Mouse (Mus musculus) layer of hippocampus, adult 8-10 months (tissue): ENCODE data around the gene Zfp146. TPM values are rescaled to one million over a fixed set of nuclear protein-coding genes. Genes with fewer than 3 reads are reported as not detected.
"Not testable (repeated sequence)": the region's sequence is repeated elsewhere in the genome, so short reads cannot be mapped to it uniquely, and the experiment has no call there.

Source experiments
- DNase-seq, 2 experiments: peaks; one replicate each; pipeline ENCODE4 v3.0.0; 2022; ENCODE audit warnings: low spot score in 2 of 2
- total RNA-seq, 4 experiments: library from RNA; stranded (reverse); gene quantifications; 2 replicates each; pipeline ENCODE4 v1.2.4; 2022

Gene Zfp146
- total RNA-seq, 4 experiments from 2014 or later = 49.0 to 54.7 (median 50.3) TPM

GRCm38 (mm10) chr7:30129900-30130299 lies 39.6 kb downstream of the Zfp146 start:
- no peak for DNase-seq

GRCm38 (mm10) chr7:30122188-30122530 lies 47.4 kb downstream of the Zfp146 start:
- DNase-seq = no peak

GRCm38 (mm10) chr7:30121308-30122187 lies 48.0 kb downstream of the Zfp146 start, which contains the start of gene Zfp382:
Gene Zfp382 (plus strand): TSS chr7:30121942.
- peak; percentile 75 to 84 for DNase-seq

GRCm38 (mm10) chr7:30117935-30118334 lies 51.6 kb downstream of the Zfp146 start:
- not testable (repeated sequence) for DNase-seq

- DNase-seq = no peak
These were observed 53.5 kb downstream of the Zfp146 start for GRCm38 (mm10) chr7:30116076-30116475.

Other genes with a start within 250 kb of the Zfp146 start
- 10 to 100 TPM; 17.2 to 19.9 (median 18.2) TPM for gene Zfp74, start 215.7 kb downstream of the Zfp146 start, total RNA-seq
- 1 to 10 TPM; 3.3 to 7.7 (median 4.0) TPM for gene Zfp568, start 185.8 kb downstream of the Zfp146 start, total RNA-seq
- gene Zfp14, start 118.4 kb downstream of the Zfp146 start, total RNA-seq = 10 to 100 TPM in 1 of 4 experiments, 1 to 10 TPM in 3; 8.5 to 10.3 (median 9.5) TPM
- gene Zfp82, start 96.8 kb downstream of the Zfp146 start, total RNA-seq = 1 to 10 TPM; 4.3 to 7.1 (median 5.1) TPM
- not detected for gene Gm26920, start 79.3 kb downstream of the Zfp146 start, total RNA-seq
- 10 to 100 TPM in 1 of 4 experiments, 1 to 10 TPM in 3; 5.2 to 10.9 (median 8.0) TPM for gene Zfp566, start 79.2 kb downstream of the Zfp146 start, total RNA-seq
- 10 to 100 TPM; 79.6 to 96.9 (median 89.4) TPM for gene Zfp260, start 75.0 kb downstream of the Zfp146 start, total RNA-seq
- 10 to 100 TPM; 28.6 to 34.1 (median 31.2) TPM for gene Zfp382, start 47.8 kb downstream of the Zfp146 start, total RNA-seq
- gene Cox7a1, start 14.4 kb upstream of the Zfp146 start, total RNA-seq = 1 to 10 TPM; 4.4 to 6.9 (median 5.1) TPM
- 100 to 1,000 TPM; 196 to 240 (median 227) TPM for gene Capns1, start 29.1 kb upstream of the Zfp146 start, total RNA-seq
- gene Polr2i, start 62.2 kb upstream of the Zfp146 start, total RNA-seq = 10 to 100 TPM; 49.2 to 52.5 (median 49.3) TPM
- gene Tbcb, start 62.5 kb upstream of the Zfp146 start, total RNA-seq = 100 to 1,000 TPM; 110 to 130 (median 118) TPM
- gene Ovol3, start 66.0 kb upstream of the Zfp146 start, total RNA-seq = not detected
- gene Thap8, start 110.3 kb upstream of the Zfp146 start, total RNA-seq = under 1 TPM in 2 of 4 experiments, not detected in 2; 0.41 to 0.77 TPM
- gene Wdr62, start 110.7 kb upstream of the Zfp146 start, total RNA-seq = 1 to 10 TPM; 1.1 to 3.4 (median 2.4) TPM
- 100 to 1,000 TPM; 351 to 448 (median 412) TPM for gene Clip3, start 122.0 kb upstream of the Zfp146 start, total RNA-seq
- 10 to 100 TPM; 52.8 to 69.5 (median 65.3) TPM for gene Alkbh6, start 139.0 kb upstream of the Zfp146 start, total RNA-seq
- 10 to 100 TPM in 3 of 4 experiments, 1 to 10 TPM in 1; 9.6 to 21.2 (median 15.0) TPM for gene Syne4, start 145.1 kb upstream of the Zfp146 start, total RNA-seq
- under 1 TPM; 0.53 to 0.82 (median 0.66) TPM for gene E130208F15Rik, start 152.0 kb upstream of the Zfp146 start, total RNA-seq
- gene Sdhaf1, start 154.1 kb upstream of the Zfp146 start, total RNA-seq = 1 to 10 TPM; 6.7 to 9.9 (median 8.4) TPM
- gene Lrfn3, start 193.0 kb upstream of the Zfp146 start, total RNA-seq = 10 to 100 TPM; 28.2 to 31.6 (median 29.2) TPM
- gene Tyrobp, start 244.0 kb upstream of the Zfp146 start, total RNA-seq = 100 to 1,000 TPM in 2 of 4 experiments, 10 to 100 TPM in 2; 24.9 to 572 (median 243) TPM